Mouse (Mus musculus): ENCODE results near the gene Tmeff2.
A peak's percentile ranks its signal among the peaks of the same experiment; 100 is the strongest.

The Tmeff2 gene

DNA sequence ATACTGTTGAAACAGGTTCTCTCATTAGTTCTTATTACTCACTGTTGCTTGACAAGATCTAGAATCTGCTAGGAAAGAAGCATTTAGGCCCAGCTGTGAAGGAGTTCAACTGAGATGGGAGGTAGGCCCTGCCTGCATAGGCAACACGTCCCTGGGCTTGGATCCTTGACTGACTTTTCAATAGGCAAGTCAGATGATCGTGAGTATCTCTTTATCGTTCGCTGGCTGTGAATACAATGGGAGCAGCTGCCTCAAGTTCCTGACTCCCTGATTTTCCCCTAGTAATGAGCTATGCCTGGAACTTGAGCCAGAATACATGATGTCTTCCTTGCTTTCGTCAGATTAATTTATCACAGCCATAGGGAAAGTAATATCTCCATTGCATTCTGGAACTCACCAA lies 214.3 kb downstream of the Tmeff2 start:
- DNase-seq: no peak

DNA sequence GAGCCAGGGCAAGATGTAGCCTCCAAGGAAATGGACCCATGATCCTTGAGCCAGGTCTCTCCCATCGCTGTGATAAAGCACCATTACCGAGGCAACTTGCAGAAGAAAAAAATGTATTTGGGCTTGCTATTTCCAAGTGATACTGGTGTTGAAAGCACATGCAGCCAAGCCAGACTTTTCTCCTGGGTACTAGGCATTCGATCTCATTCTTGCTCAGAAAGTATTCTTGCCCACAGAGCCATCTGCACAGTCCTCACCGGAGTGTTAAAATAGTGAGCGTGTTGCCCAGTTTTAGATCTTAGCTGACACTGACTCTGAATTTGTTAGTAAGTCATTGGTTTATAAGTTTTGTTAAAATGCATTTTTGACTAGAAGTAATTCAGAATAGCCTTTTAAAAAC lies 215.3 kb downstream of the Tmeff2 start:
- no peak for DNase-seq

DNA sequence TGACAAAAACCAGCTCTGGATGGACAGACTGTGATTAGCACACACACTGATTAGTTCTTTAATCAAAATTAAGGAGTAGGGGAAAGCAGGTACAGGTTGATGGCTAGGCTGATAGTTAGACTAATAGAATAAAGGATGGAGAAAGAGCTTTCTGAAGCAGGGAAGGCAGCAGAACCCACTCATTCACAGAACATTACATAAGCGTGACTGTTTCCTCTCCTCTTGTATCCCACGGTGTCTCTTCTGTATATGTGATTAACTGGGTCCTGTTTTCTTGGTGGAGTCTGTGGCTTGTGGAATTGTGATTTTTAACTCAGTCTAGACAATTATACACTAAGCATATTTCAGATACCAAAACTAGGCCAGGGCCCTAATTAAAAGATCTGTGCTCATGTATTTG lies 217.4 kb downstream of the Tmeff2 start:
- DNase-seq: no peak

DNA sequence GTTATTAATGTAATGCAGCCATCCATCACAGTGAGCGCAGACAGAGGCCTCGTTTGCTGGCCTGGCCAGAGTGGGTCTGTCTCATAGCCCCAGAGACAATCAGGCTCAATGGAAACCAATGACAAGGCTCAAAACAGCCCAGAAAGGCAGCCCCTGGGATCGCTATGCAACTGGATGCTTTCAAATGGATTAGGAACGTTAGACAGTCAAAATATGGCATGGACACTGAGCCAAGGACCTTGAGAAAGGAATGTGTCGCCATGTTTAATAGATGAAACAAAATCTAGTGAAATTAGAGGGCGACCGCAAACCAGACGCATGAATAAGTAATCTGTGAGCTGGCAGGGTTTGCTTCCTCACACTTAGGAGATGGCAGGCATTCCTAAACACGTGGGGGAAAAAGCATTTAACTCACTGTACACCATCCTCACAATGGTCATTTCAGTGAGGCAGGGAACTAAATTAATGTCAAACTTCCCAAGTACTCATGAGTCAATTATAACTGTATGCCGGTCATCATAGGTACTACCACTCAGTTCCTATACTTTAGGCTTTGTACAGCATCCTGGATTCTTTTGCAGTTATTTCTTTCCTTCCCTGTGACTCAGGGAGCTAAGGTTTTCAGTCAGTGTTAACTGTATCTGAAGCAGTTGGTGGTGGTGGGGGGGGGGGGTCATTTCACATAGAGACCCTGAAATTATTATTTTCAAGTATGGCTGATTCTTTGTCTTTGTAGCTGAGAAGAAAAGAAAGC lies 225.4 kb downstream of the Tmeff2 start:
- DNase-seq: no peak

DNA sequence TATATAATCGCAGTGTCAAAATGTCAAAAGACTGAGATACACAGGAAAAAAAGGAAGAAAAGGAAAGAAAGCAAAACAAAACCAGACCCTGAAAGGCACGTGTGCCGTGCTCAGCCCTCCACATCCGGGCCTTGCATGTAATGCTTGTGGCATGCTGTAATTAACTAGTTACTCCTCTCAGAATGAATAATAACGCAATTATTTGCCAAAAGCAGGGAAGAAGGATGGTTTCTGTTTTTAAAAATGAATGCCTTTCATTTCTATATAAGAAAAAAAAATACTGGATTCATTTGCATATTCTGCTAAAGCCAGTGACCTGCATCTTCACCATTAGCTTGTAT lies 225.9 kb downstream of the Tmeff2 start:
- DNase-seq: no peak

DNA sequence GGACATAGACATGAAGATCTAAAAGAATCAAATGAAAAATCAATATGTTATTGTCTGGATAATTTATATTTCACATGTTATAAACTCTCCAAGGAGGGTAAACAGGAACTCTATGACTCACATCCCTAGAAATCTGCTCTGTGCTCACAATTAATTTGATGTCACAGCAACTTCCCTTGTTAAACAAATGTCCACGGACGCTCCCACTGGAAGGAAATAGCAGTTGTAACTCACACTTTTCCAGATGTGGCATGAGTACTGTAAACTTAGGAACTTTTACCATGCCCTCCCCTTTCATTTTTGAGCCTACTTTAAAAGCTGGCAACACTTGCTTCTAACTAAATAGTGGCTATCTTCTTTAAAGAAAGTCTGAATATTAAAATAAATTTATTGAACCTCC lies 236.3 kb downstream of the Tmeff2 start:
- peak; percentile 33 to 52 for DNase-seq

DNA sequence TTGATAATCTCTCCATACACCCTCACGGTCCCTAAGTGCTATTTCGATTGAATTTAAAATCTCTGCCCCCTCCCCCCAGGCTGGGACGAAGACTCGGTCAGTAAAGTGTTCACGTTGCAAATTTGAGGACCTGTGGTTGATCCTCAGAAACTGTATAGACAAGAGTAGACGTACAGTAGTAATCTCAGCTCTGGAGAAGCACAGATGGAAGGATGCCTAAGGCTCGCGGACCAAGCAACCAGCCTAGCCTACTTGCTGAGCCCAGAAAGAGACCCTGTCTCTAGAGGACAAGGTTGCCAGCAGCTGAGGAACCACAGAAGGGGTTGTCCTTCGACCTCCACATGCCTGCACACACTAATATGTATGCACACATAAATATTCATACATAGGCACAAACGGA lies 239.2 kb downstream of the Tmeff2 start:
- DNase-seq: no peak

DNA sequence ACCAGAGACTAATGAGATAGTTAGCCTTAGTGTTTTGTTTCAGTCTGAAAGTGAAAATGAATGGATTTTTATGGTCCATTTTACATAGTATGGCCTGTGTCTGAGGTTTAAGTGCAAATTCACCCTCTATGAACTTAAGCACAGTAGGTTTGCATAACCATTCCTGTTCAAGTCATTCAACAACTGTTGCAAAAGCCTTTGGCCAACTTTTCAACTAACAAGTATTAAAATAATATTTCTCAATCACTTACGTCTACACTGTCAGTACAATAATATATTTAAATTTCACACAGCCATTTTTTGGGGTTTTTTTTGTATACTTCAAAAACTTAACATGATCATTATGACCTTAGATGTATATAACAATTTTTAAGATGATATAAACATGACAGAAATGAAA lies 240.9 kb downstream of the Tmeff2 start:
- DNase-seq: no peak

DNA sequence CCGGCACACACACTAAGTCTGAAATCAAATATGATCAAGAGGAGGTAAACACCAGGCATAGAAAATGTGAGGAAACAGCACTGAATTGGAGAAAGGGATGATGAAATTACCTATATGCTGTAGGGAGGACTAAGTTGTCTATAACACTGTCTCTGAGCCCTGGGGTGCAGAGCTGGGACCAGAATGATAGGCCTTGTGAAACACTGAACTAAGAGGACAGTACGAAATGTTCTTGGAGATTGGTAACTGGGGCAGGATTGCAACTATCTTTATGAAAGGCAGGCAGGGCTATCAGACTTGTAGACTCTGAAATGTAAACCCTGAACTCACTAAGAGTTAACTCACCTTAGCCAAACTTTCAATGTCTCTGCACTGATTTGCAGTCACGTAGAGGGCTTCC lies 242.3 kb downstream of the Tmeff2 start:
- no peak for DNase-seq

DNA sequence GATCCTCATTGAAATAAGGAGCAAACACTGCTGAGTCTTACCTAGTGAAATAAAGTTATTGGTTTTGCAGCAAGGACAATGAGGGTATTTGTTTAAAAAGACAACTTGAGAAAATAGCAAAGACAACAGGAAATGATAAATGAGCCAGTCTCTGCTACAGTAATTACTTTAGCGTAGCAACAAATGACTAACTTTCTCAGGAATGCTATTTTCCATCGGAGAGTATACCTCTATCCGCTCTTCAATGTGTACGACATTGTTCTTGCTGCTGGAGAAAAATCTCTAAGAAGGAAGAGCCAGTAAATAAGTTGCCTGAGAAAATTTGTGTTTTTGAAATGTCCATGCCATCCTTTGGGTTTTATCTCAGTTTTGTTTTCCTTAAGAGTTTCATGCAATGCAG lies 245.2 kb downstream of the Tmeff2 start:
- DNase-seq: no peak

DNA sequence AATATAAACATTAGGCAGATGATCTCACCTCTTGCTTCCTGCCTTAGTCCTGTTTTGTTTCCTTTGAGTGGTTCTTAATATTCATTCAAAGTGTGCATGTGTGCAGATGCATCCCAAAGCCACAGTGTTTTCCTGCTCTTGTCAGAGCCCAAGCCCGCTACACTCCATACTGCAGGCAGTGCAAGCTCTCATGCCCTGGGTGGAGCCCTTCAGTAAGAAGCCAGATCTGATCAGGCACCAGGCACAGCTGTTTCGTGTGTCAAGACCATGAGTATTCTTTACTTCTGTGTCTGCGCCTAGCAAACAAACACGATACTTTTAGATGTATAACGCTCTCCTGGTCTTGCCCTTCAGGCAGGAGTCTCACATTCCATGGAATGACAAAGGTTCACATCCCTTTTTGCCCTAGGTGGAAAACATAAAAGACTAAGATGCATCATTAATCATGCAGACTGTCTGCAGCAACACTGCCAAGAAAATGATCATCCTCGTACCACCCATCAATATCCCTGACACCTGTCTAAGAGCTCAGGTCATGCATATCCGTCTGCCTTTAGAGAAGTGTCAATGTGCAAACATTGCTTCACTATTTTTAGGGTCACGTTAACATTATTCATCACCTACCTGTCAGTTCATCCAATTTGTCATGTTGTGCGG lies 248.2 kb downstream of the Tmeff2 start:
- peak in 1 of 2 experiments; percentile 35 for DNase-seq

DNA sequence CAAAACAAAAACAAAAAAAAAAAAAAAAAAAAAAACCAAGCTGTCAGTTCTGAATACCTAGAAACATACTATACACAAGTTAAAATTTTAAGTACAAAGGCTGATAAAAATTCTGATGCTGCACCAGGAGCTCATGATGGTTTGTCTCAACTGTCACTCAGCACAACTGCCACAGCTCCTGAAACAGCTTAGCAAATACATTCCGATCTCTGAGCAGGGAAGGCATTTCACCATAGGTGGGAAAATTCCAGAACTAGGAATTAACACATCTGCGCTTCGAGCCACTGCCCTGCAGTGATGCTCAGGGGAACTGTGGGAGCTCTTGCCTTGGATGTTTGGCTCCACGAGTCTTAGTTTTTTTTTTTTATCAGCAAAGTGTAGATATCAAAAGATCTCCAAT lies 249.0 kb downstream of the Tmeff2 start:
- no peak for DNase-seq

DNA sequence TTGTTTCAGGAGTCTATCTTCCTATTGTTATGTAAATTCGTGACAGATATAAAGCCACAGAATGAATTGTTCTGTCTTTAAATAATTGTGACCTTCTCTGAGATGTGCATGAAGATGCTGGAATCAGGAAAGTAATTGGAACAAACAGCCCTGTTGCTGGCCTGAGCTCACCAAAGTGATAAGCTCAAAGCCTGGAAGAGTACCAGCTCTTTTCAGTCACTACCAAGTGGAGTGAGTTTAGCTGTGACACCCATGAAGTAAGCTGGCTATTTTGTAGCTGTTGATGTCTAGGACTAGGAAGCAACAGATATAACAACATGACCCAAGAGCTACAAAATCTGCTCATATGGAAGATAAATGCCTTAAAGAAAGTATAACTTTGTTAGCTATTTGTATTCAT lies 249.4 kb downstream of the Tmeff2 start:
- no peak for DNase-seq

DNA sequence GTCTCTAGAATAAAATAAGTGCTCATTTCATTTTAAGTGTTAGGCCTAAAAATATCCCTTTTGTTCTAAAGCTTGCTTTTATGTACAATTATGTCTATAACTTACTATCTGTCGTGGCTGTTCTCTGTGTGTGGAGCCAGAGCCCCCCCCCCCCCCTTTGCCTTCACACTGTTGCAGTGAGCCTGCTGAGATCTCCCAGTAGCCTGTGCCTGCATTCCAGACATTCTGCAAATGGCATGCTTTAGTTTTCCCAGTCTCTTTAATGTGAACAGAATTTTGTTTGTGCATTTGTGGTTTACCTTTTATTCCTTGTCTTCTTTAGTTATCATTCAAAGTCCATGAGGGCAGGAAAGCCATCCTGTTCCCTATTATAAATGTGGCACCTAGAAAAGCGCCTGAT lies 251.6 kb downstream of the Tmeff2 start:
- no peak for DNase-seq

DNA sequence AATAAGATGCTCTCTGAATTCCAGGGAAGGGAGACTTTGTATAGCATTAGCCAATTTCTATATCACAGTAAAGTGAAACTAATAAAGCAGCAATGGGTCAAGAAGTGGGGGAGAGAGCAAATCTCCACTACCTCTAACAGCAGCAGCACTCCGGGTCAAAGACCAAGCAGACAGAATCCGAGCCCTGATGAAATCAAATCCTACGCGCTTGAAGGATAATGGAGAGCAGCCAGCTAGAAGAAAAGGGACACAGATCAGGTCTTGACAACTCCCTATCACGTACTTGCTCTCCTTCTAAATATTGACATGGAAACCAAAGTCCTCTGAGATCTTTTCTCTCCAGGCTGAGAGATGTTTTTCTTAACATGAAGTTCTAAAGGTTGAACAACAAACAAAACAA lies 252.4 kb downstream of the Tmeff2 start:
- DNase-seq: no peak

DNA sequence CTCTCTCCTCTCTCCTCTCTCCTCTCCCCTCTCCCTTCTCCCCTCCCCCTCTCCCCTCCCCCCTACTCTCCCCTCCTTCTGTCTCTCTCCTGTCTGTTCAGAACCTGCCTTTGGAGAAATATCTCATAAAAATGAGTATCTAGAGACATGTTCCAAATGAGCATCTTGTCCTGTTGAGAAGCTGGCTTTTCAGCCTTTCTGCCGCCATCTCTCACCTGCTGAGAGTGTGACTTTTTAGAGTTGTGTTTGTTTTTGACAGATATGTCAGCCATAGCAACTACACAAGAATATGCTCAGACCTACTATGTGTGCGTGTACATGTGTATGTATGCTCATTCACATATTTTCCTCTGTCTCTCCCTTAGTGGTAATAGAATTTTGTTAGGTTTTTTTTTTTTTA lies 283.8 kb downstream of the Tmeff2 start:
- no peak for DNase-seq

DNA sequence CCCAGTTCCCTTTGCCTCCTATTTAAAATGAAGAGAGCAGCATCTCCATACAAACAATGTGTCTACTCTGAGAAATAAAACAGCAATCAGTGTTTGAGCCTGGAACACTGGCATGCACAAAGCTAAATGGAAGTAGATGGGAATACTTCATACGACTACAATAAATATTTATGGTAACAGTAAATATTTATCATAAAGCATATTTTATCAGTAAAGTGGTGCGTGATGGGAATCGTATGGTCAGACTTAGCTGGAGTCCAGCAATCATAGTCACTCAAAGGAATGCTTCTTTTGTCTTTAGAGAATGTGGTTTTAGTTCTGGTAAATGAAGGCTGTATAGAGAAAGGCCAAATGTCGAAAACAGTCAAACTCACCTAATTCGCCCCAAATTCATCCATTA lies 288.6 kb downstream of the Tmeff2 start:
- no peak for DNase-seq

DNA sequence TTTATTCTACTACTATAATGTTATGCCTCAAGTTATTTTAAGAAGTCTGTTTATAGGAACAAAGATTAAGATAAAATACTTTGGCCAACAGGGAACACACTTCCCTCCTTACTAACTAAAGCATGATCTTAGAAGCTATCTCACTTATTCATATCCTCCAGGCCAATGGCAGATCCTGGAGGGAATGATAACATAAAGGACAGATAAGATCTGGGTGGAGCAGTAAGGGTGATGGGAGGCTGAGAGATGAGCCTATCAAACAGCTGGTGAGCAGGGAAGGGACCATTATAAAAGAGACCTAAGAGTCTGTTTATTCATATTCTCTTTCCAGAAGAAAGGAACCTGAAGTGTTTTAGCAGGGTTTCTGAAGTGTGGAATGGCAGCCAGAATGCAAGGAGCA lies 290.8 kb downstream of the Tmeff2 start:
- DNase-seq: no peak

DNA sequence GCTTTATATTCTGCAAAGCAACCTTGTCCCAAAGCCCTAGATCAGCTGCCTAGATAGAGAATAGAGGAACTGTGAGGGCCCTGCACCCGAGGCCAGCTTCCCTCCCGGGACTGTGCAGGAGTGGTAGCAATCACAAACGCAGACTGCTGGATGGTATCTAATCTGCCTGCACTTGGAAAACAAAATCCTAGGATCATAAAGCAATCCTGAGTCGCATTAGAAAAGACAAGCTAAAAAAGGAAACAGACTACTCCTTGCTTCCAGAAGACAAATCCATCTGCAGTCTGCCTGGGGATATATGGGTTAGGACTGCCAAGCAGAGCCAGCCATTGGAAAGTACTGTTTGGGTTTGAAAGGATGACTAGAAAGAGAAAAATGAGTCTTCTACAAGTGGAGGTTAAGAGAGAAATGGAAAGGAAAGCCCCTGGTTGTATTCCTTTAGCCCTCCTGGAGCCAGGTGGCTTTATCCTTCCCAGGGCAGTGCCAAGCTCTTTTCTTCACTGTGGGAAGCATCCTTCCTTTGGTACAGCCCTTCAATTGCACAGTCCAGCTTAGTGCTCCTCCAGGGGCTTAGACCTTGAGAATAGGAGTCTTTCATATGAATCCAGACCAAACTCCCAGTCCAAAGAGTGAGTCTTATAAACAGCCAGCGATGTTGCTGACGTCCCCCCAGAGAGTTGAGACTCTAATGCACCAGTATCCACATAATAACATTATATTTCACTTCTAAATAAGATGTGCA lies 291.6 kb downstream of the Tmeff2 start:
- no peak for DNase-seq

DNA sequence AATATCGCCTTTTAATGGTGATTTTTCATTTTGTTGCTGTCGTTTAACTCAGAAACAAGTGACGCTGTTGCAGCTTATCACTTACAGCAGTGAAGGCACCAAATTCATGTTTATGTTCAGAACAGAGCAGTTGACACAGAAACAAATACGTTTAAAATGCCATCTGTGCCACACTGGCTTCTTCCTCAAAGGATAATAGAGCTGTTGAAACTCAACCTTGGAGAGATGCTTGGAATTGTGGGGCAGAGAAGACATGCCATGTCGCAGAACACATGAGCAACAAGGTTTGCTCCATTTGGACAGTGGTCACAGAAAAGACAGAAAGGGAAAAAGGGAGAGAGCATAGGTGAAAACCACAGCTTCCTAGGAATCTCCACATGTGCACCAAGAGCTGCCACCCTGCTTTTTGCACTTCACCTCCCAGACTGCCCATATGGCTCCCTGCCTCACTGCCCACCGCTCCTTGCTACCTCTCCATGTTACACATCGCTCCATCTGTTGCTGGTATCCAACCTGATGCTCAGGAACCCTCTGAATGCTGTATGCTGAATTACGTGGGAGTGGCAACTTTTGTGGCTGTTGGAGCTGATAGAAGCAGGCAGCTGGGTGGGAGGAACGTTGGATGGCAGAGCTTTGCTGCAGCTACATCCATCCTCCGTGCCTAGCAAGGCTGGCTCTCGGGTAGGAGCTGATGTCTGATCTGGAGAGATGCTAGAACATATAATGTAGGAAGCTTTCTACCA lies 298.8 kb downstream of the Tmeff2 start:
- DNase-seq: peak in 1 of 2 experiments; percentile 22

DNA sequence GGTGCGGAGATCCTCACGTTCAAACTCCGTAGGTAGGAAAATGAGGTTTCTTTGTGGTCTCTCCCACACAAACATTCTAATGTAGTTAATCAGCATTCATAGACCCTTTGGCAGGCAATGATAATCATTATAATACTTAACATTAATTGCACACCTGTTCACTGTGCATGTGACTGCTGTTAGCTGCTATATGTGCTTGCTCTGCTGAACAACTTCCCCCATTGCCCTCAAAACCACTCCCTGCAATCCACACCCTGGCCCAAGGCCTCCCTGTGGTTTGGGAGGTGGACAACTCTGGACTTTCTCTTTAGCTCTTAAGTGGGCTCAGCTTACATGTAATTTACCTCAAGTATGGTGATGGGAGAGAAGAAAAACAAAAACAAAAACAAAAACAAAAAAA lies 299.5 kb downstream of the Tmeff2 start:
- DNase-seq: no peak

DNA sequence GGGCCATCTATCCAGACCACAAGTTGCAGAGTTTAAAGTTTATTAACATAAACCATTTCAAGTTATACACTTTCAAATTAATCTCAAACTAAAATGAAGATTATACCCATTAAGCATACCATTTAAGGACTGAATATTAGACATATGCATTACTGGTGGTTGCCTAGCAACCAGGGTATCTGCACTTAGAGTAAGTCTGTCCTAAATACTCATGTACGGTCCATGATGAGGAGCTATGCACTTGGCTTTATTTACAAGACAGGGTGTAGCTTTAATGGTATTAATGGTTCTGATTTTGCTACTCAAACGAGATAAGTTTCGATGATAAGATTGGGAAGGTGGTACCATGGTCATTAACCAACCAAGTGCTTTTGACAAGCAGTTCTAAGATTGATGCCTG lies 315.2 kb downstream of the Tmeff2 start:
- DNase-seq: no peak

DNA sequence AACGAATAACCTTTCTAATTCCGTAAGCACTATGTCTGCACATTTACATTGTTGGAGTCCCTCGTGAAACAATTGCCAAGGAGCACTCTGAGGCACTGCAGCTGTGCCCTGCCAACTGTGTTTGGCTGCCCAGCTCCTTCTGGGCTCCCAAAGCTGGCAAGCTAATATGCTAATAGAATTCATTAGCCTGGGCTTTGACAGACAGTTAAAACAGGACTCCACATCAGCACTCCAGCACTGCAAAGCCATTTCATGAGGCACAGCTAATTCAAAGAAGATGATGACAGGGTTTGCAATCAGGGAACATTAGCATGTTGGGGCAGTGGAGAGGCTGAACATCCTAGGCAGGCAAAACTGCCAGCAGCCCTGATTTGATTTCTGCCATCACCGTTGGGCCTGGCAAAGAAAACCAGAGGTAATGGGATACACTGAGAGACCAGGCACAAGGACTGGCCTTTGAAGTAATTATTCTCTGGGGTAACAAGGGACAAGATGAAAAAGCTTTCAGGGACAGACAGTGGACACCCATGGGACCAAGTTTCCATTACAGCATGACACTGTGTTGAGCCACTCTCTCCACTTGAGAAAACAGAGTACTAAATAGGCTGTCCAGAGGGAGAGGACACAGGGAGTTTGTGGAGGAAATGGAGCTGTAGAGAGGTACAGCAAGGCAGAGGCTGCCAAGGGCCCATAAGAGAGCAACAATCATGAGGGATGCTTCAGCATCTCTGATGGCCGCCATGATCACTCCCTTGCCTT lies 316.0 kb downstream of the Tmeff2 start:
- DNase-seq: no peak

All from kidney, postnatal 25 days (tissue).